Mouse (Mus musculus) monocyte, adult 5-6 weeks (primary cell): ENCODE results near the gene Tas1r2. TPM values are rescaled to one million over a fixed set of nuclear protein-coding genes. Genes with fewer than 3 reads are reported as not detected.

ENCODE experiments used
- ATAC-seq: fragments of 153-309, 156-312 bp; replicated peaks from 2 replicates; pipeline ENCODE4 v1.8.0; 2017; ENCODE audit warnings: mild to moderate bottlenecking; ENCODE audit not compliant: low TSS enrichment, insufficient number of reproducible peaks, severe bottlenecking, poor library complexity, low FRiP score
- total RNA-seq: library from RNA; stranded (forward); fragments of 200-1000, 200-491, 200-594 nt; gene quantifications from 3 replicates; pipeline ENCODE4 v1.2.3, GENCODE M21; 2017

Gene Tas1r2
- total RNA-seq, 1 experiment from 2014 or later = not detected

- no peak for ATAC-seq
Measured at GRCm38 (mm10) chr4:139689627-139690269, 36.4 kb downstream of the Tas1r2 start.

- no peak for ATAC-seq
Measured at GRCm38 (mm10) chr4:139693315-139693714, 40.0 kb downstream of the Tas1r2 start.

GRCm38 (mm10) chr4:139697755-139698154, 44.4 kb downstream of the Tas1r2 start:
- ATAC-seq = no peak

GRCm38 (mm10) chr4:139698602-139699001, 45.3 kb downstream of the Tas1r2 start:
- no peak for ATAC-seq

GRCm38 (mm10) chr4:139702914-139703313, 49.6 kb downstream of the Tas1r2 start:
- no peak for ATAC-seq

- no peak for ATAC-seq
Measured at GRCm38 (mm10) chr4:139703468-139703867, 50.1 kb downstream of the Tas1r2 start.

GRCm38 (mm10) chr4:139705986-139706385, 52.6 kb downstream of the Tas1r2 start:
- no peak for ATAC-seq

GRCm38 (mm10) chr4:139710467-139711334, 57.4 kb downstream of the Tas1r2 start:
- ATAC-seq = no peak

- no peak for ATAC-seq
Measured at GRCm38 (mm10) chr4:139715241-139715932, 62.0 kb downstream of the Tas1r2 start.

GRCm38 (mm10) chr4:139716477-139717169, 63.3 kb downstream of the Tas1r2 start:
- no peak for ATAC-seq

GRCm38 (mm10) chr4:139718978-139719377, 65.6 kb downstream of the Tas1r2 start:
- ATAC-seq = no peak

Other genes starting within 250 kb of the Tas1r2 start
- 11.1 to 19.2 TPM (median 11.7 TPM) in 3 replicates for gene Iffo2, start 123.0 kb upstream of the Tas1r2 start, total RNA-seq
- 1.4 TPM in 1 of 3 replicates, not detected in the others for gene Gm21969, start 50.4 kb upstream of the Tas1r2 start, total RNA-seq
- gene Aldh4a1, start 30.7 kb upstream of the Tas1r2 start, total RNA-seq = 4.5 to 8.5 TPM (median 6.2 TPM) in 3 replicates
- gene Pax7, start 180.0 kb downstream of the Tas1r2 start, total RNA-seq = not detected in 3 replicates